Mouse (Mus musculus) lung, postnatal 14 days (tissue): ENCODE measurements around the gene B3gnt6.
A peak's percentile ranks its signal among the peaks of the same experiment; 100 is the strongest.
"Not testable (repeated sequence)": the region's sequence is repeated elsewhere in the genome, so short reads cannot be mapped to it uniquely, and the experiment has no call there.

Source experiments
- DNase-seq: peaks from one replicate; pipeline ENCODE4 v3.0.0; 2021

The B3gnt6 gene

GRCm38 (mm10) chr7:98199381-98199780, at the start of gene B3gnt6:
Gene B3gnt6, minus strand, starts transcription at chr7:98199481.
- DNase-seq, result no peak

- peak; percentile 3 for DNase-seq
These were observed 37.5 kb upstream of the B3gnt6 start for GRCm38 (mm10) chr7:98236686-98237359.

- DNase-seq, result no peak
These were observed 24.5 kb upstream of the B3gnt6 start for GRCm38 (mm10) chr7:98223796-98224195.

- DNase-seq, result no peak
These were observed 17.4 kb upstream of the B3gnt6 start for GRCm38 (mm10) chr7:98216713-98217112.

GRCm38 (mm10) chr7:98202946-98203345, 3.7 kb upstream of the B3gnt6 start:
- no peak for DNase-seq

- no peak for DNase-seq
These were observed 2.3 kb upstream of the B3gnt6 start for GRCm38 (mm10) chr7:98201493-98202028.

- DNase-seq, result no peak
These were observed 1.1 kb upstream of the B3gnt6 start for GRCm38 (mm10) chr7:98200396-98200795.

- DNase-seq, result no peak
These were observed 4.0 kb downstream of the B3gnt6 start for GRCm38 (mm10) chr7:98195151-98195801.

- no peak for DNase-seq
These were observed 5.1 kb downstream of the B3gnt6 start for GRCm38 (mm10) chr7:98194026-98194792.

GRCm38 (mm10) chr7:98193515-98194025, 5.7 kb downstream of the B3gnt6 start:
- DNase-seq, result peak; percentile 42

GRCm38 (mm10) chr7:98191571-98192250, 7.6 kb downstream of the B3gnt6 start:
- peak; percentile 62 for DNase-seq

- DNase-seq, result no peak
These were observed 8.7 kb downstream of the B3gnt6 start for GRCm38 (mm10) chr7:98190578-98190977.

- no peak for DNase-seq
These were observed 9.5 kb downstream of the B3gnt6 start for GRCm38 (mm10) chr7:98189745-98190144.

- DNase-seq, result no peak
These were observed 10.6 kb downstream of the B3gnt6 start for GRCm38 (mm10) chr7:98188680-98189079.

- no peak for DNase-seq
These were observed 11.0 kb downstream of the B3gnt6 start for GRCm38 (mm10) chr7:98188238-98188637.

GRCm38 (mm10) chr7:98187332-98187731, 11.9 kb downstream of the B3gnt6 start:
- not testable (repeated sequence) for DNase-seq

- no peak for DNase-seq
These were observed 12.6 kb downstream of the B3gnt6 start for GRCm38 (mm10) chr7:98186637-98187036.

- no peak for DNase-seq
These were observed 14.0 kb downstream of the B3gnt6 start for GRCm38 (mm10) chr7:98185326-98185725.

GRCm38 (mm10) chr7:98178560-98179231, 20.6 kb downstream of the B3gnt6 start:
- no peak for DNase-seq

GRCm38 (mm10) chr7:98177929-98178559, 21.2 kb downstream of the B3gnt6 start, which contains the start of gene Capn5:
Gene Capn5, minus strand, starts transcription at chr7:98178274.
- DNase-seq, result peak; percentile 68

GRCm38 (mm10) chr7:98177566-98177928, 21.7 kb downstream of the B3gnt6 start:
- DNase-seq, result no peak

GRCm38 (mm10) chr7:98177071-98177485, 22.2 kb downstream of the B3gnt6 start:
- DNase-seq, result no peak
